Mouse (Mus musculus) forelimb bud, embryonic 11.5 days (tissue): ENCODE measurements around the gene Birc2.
A peak's percentile ranks its signal among the peaks of the same experiment; 100 is the strongest.

Experiments used
- DNase-seq: peaks from one replicate; pipeline ENCODE4 v3.0.0-alpha.2; 2012; ENCODE audit warnings: low read depth, low spot score

Birc2 gene

DNA sequence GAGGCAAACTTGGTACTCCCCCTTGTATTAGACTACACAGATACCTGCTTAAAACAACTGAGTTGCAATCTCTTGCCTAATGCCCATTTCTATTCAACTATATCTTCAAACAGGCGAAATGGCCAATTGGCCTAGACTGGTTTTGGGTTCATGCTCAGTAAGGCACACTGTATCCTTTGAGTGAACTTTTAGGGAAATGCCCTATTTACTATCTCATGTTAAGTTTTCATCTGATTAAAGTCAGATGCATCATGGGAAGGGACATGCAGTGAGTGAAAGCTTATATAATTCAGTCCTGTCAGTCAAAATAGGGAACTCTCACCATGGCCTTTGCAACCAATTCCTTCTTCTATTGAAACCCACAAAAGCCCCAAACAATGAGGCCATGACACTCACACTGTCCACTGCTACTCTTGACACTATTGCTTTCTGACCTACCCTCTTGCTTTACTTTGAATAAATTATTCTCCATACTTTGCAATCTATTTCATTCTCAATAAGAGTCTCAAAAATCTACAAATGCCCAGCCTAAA, 9.9 kb upstream of the Birc2 start:
- no peak for DNase-seq

GRCm38 (mm10) chr9:7845216-7845895, 8.5 kb upstream of the Birc2 start:
- no peak for DNase-seq

DNA sequence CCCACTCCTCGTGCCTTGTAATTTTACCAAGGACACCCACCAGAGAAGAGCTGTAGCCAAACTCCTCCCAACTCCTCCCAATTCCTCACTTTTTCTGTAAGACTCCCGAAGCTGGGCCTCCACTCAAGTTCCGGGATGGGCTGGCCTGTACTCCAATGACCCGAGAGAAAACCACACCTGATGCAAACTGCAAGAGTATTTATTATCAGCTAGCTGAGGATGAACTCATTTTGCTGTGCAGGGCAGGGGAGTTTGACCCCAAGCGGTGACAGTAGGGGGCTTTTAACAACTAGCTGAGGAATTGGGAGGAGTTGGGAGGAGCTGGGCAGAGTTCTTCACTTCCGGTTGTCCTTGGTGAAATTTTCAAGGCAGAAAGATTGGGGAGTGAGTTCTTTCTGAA, 4.4 kb upstream of the Birc2 start:
- no peak for DNase-seq

DNA sequence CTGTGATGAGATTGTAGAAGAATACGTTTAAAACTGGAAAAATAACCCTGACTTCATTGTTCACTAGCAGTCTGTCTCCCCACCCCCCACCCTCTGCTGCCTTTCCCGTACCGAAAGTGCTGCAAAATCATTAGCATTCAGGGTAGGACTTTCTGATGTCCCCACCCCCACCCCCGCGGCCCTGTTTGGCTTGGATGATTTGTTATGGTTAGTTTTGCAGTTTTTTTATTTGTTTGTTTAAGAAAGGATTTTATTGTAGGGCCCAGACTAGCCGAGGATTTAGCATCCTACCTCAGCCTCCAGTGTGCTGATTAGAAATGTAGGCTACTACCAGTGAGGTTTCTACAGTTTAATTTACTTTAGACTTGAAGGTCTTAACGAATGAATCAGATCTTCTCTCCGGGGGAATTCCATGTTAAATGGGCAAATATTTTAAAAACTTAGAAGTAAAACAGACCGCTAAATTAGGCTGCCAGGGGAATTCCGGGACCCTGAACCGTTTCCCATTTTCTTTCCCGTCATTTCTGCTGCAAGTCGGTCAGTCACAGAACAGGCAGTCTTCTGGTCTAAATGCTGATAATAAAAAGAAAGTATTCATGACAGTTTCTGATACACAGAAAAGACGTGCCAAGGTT, 1.1 kb upstream of the Birc2 start:
- peak; percentile 39 for DNase-seq

DNA sequence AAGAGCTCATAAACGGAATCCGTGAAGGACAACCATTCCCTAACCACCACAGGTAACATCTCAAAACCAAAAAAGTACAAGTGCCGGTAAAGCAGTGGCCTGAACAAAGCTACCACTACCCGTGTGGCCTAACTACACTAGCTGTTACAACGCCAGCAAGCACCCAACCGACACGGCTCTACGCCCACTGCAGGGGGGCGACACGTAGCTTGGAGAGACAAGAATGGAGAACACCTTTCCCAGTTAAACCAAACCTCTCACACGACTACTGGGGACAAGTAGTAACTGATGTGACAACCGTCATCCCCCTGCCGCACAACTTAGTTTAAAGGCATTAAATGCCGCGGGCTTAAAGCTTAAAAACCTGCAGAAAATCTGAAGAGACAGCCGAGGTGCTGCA, 533 bp downstream of the Birc2 start:
- DNase-seq, result peak; percentile 39

- DNase-seq, result no peak
Measured at GRCm38 (mm10) chr9:7835302-7835701, 1.6 kb downstream of the Birc2 start.

GRCm38 (mm10) chr9:7833421-7833820, 3.4 kb downstream of the Birc2 start:
- DNase-seq, result no peak

DNA sequence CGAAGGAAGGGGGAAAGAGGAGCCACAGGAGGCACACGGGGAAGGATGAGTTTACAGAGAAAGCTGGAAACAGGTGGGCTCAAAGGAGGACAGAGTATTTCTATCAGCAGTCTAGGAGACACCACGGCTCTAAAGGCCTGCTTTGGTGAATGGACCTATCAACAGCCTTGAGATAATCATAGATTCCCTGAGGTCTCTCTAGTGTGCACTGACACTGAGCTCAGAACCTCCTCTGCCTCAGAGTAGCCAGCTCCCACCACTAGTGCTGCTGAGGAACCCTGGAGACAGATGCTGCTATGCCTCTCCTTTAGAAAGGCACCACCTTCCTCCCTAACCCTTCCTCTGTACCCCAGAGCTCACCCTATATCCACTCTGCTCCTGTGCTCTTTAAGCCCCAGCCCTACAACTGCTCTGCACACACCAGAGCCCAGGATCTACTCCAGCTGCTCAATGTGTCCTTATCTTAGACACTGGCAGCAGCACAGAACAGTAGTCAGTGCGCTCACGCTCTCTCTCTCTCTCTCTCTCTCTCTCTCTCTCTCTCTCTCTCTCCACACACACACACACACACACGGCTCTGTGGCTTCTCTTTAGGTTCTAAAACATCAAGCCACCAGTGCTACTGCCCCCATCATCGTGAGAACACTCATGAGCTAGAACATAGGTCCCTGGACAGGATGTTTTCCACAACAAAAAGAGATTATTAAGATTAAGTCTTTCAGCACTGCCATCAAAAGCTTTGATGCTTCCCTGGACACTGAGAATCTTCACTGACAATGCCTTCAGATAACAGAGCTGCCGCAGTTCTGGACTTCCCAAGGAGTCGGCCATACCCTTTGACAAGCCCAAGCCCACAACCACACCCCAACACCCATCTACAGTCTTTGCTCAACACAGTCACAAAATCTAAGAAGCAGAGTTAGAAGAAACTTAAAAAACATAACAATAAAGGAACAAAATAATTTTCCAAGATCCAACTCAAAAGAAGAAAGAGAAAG, 7.0 kb downstream of the Birc2 start:
- DNase-seq, result no peak

- no peak for DNase-seq
Measured at GRCm38 (mm10) chr9:7828706-7829105, 8.2 kb downstream of the Birc2 start.

DNA sequence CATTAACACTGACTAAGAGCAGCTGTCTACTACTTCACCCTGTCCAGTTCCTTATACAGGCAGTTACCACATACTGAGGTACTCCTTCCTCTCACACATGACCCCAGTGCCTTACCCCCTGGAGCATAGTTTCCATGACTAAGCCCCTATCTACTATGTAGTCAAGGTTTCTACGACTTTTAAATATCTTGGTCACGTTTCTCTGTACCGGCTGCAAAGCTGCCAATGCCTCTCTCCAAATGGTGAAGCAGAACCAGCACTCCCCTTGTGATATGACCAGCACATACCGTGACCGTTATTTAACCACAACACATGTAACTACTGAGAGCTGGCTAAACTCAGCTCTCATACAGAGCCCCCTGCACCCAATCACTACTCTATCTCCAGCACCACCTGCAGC, 11.9 kb downstream of the Birc2 start:
- no peak for DNase-seq

GRCm38 (mm10) chr9:7822758-7823157, 14.1 kb downstream of the Birc2 start:
- no peak for DNase-seq

DNA sequence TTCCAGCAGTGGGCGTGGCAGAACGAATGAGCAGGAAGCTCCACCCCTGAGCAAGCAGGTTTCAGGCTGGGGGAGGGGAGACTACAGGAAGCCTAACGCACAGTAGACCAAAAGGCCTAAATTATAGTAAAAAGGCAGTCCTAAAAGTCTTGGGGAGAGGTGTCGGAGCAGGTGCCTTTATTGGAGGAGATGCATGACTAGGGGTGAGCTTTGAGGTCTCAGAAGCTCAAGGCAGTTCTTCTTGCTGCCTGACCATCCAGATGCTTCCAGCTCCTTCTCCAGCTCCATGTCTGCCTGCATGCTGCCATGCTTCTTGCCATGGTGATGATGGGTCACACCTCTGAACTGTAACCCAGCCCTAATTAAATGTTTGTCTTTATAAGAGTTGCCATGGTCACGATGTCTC, 31.8 kb downstream of the Birc2 start:
- peak; percentile 12 for DNase-seq

- no peak for DNase-seq
Measured at GRCm38 (mm10) chr9:7798555-7798954, 38.3 kb downstream of the Birc2 start.

DNA sequence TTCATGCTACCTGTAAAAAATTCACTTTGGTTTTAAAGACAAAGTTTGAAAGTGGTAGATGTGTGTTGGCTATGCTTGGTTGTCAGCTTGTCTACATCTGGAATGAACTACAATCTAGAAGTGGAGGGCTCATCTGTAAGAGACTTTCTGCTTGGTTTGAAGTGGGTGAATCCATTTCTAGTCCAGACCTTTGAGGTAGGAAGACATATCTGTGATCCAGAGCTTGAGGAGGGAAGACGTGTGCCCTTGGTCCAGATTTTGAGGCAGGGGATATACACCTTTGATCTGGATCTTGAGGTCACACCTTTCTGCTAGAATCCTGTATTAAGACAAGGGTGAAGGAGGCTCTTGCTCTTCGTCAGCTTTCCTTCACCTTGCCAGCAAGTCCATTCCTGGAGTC, 39.3 kb downstream of the Birc2 start:
- no peak for DNase-seq

DNA sequence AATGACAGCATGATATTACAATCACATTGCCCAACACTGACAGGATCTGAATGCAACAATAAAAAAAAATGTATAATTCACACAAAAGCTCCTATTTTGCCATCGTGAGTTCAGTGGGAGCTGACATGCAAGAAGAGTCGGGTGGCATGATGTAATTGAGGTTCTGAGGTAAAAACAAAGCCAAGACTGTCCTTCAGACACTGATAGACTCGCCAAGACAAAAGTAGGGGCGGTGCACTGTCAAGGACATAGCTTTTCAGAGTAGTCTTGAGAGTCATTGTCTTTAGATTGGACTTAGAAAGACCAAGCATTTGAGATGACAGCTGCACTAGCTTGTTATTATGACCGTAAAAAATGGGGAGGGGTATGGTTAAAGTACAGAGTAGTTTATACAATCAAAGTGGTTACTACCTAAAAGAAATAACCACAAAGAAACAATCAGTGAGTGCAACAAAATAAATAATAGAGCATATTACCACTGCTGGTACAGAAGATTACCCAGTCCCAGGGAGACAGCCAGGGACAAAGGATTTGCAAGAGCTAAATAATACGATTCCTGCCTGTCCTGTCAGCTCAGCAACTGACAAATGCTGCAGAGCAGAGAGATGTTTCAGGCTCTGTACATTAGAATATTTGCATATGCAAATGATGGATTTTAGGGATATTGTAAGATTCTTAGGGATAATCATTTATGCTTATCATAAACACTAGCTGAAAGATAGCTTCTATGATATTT, 40.6 kb downstream of the Birc2 start:
- DNase-seq, result no peak

GRCm38 (mm10) chr9:7795581-7795980, 41.3 kb downstream of the Birc2 start:
- DNase-seq, result no peak

DNA sequence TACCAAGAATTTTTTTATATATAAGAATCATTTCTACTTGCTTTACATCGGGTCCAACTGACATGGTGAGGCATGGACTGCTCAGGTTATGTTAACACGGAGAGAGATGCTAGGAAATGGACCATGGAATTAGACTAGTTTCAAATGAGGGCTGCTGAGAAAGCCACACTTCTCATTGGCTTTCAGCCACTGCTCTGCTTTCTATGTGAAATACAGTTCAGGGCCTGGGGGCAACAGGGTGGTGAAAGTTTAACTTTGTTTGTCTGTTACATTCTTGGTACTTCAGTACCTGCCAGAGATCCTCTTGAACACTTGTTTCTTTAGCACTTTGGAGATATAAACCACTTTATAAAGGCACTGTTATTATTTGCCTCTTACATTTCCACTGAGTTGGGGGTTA, 43.3 kb downstream of the Birc2 start:
- DNase-seq, result no peak

DNA sequence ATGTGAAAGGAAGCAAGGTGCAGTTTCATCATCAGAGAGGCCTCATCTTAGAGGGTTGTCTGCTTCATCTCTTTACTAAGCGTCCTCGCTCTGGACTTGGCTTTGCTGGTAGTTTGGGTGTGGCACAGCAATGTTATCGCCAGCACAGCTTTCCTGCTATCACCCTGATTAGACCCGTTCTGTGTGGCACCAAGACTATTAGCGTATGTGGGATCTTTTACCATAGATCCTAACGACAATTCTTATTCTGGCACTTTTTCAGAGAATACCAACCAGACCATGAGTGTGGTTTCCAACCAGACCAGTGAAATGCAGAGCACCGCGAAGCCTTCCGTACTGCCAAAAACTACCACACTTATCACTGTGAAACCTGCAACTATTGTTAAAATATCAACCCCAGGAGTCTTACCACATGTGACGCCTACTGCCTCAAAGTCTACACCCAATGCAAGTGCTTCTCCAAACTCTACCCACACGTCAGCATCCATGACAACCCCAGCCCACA, 46.2 kb downstream of the Birc2 start:
- DNase-seq, result no peak

DNA sequence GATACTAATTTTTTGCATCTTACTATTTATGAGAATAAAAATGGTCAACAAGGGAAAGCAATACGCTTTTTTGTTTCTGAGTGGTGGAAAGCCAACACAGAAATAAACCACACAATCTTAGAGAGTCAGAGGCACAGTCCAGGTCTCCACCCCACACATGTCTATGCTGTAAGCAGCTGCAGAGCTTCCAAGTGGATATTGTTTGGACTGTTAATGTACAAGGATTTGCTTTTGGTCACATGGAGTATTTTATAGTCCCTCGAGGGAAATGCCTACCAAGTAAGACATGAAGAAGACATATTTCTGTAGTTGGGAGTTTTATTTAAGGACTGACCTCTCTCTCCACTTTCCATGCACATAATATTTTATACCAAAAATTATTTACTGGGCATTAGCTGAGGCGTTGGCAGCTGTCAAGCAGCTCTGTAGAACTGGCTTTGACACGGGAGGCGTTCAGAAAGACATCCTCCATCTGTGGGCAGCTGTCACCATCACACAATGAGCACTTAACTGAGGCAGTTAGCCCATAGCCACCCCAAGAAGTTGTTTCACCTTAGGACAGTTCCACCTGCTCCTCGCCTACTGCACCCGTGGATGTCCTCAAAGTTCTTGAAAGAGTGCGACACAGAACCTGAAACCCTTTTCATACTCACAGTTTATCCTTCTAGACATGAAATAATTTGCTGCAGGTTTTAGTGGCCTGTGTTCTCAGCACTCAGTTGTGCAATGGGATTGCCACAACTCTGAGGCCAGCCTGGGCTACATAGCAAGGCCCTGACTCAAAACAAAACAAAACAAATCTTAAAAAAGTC, 46.9 kb downstream of the Birc2 start:
- no peak for DNase-seq

- DNase-seq, result no peak
Measured at GRCm38 (mm10) chr9:7788411-7788810, 48.5 kb downstream of the Birc2 start.
